Mouse (Mus musculus) MEL (cell line): ENCODE measurements around the gene Nip7. TPM values are rescaled to one million over a fixed set of nuclear protein-coding genes. Genes with fewer than 3 reads are reported as not detected.

Experiments
- DNase-seq: peaks from one replicate; pipeline ENCODE4 v3.0.0; 2011; ENCODE audit warnings: low read depth, low spot score
- H3K27ac ChIP-seq: 2 replicates; pipeline ENCODE4 v1.5.1; 2012; ENCODE audit warnings: low read depth, mild to moderate bottlenecking, control low read depth, low read length, moderate library complexity; ENCODE audit not compliant: control insufficient read depth
- H3K27me3 ChIP-seq, 2 experiments: fragments of 150-350 bp in 1 of 2; sonication (generic) in 1 of 2; 2 replicates each; pipeline ENCODE4 v1.6.1; 2012; ENCODE audit warnings: low read length in 2 of 2, mild to moderate bottlenecking in 2 of 2, improper control_type of control experiment in 1 of 2, moderate library complexity in 1 of 2; ENCODE audit not compliant: insufficient read depth in 2 of 2, control insufficient read depth in 1 of 2
- H3K36me3 ChIP-seq, 2 experiments: 2 replicates each; pipeline ENCODE4 v1.6.1; 2012 to 2014; ENCODE audit warnings: low read length in 2 of 2, improper control_type of control experiment in 1 of 2, inconsistent platforms in 1 of 2, mild to moderate bottlenecking in 1 of 2; ENCODE audit not compliant: insufficient read depth in 2 of 2, control insufficient read depth in 1 of 2
- H3K4me1 ChIP-seq, 2 experiments: fragments of 150-350 bp in 1 of 2; sonication (generic) in 1 of 2; 2 replicates each; pipeline ENCODE4 v1.6.1; 2012; ENCODE audit warnings: low read length in 2 of 2, improper control_type of control experiment in 1 of 2, mild to moderate bottlenecking in 1 of 2; ENCODE audit not compliant: insufficient read depth in 2 of 2, control insufficient read depth in 1 of 2
- H3K4me3 ChIP-seq, 2 experiments: fragments of 150-350 bp in 1 of 2; sonication (generic) in 1 of 2; 2 replicates each; pipeline ENCODE4 v1.5.1; 2012; ENCODE audit warnings: low read depth in 2 of 2, low read length in 2 of 2, mild to moderate bottlenecking in 2 of 2, moderate library complexity in 2 of 2, control low read depth in 1 of 2, improper control_type of control experiment in 1 of 2; ENCODE audit not compliant: control insufficient read depth in 1 of 2, insufficient read depth in 1 of 2
- H3K79me2 ChIP-seq: 2 replicates; pipeline ENCODE4 v1.6.1; 2012; ENCODE audit warnings: mild to moderate bottlenecking, low read length, moderate library complexity; ENCODE audit not compliant: control insufficient read depth, poor library complexity, insufficient read depth
- H3K9ac ChIP-seq: 2 replicates; pipeline ENCODE4 v1.6.1; 2012; ENCODE audit warnings: low read depth, mild to moderate bottlenecking, control low read depth, low read length, moderate library complexity; ENCODE audit not compliant: control insufficient read depth, poor library complexity, severe bottlenecking
- H3K9me3 ChIP-seq: fragments of 150-350 bp; sonication (generic); replicated peaks from 2 replicates; pipeline ENCODE4 v1.6.1; 2012; ENCODE audit warnings: mild to moderate bottlenecking, low read length, improper control_type of control experiment, moderate library complexity; ENCODE audit not compliant: insufficient read depth
- BHLHE40 ChIP-seq: IDR thresholded peaks from 2 replicates; pipeline ENCODE4 v1.6.1; 2012; ENCODE audit warnings: low read depth, mild to moderate bottlenecking, inconsistent platforms, low read length, improper control_type of control experiment, borderline replicate concordance
- CHD1 ChIP-seq: IDR thresholded peaks from 2 replicates; pipeline ENCODE4 v1.6.1; 2012; ENCODE audit warnings: low read depth, mild to moderate bottlenecking, inconsistent platforms, low read length, improper control_type of control experiment
- E2F4 ChIP-seq: IDR thresholded peaks from 2 replicates; pipeline ENCODE4 v1.6.1; 2011; ENCODE audit warnings: low read depth, low read length, improper control_type of control experiment, borderline replicate concordance
- EP300 ChIP-seq, 2 experiments: IDR thresholded peaks; 2 replicates each; pipeline ENCODE4 v1.6.1; 2011; ENCODE audit warnings: improper control_type of control experiment in 2 of 2, low read length in 2 of 2, low read depth in 1 of 2, mild to moderate bottlenecking in 1 of 2
- GABPA ChIP-seq: IDR thresholded peaks from 2 replicates; pipeline ENCODE4 v1.6.1; 2012; ENCODE audit warnings: low read depth, mild to moderate bottlenecking, inconsistent platforms, low read length, improper control_type of control experiment, moderate library complexity
- HCFC1 ChIP-seq: IDR thresholded peaks from 2 replicates; pipeline ENCODE4 v1.6.1; 2012; ENCODE audit warnings: low read depth, mild to moderate bottlenecking, inconsistent platforms, low read length, improper control_type of control experiment, moderate library complexity
- KAT2A ChIP-seq: conservative IDR thresholded peaks from 2 replicates; pipeline ENCODE4 v1.6.1; 2012; ENCODE audit warnings: low read depth, low read length, improper control_type of control experiment, inconsistent platforms
- MAZ ChIP-seq: IDR thresholded peaks from 2 replicates; pipeline ENCODE4 v1.6.1; 2012; ENCODE audit warnings: low read depth, mild to moderate bottlenecking, inconsistent platforms, low read length, improper control_type of control experiment
- MYB ChIP-seq: IDR thresholded peaks from 2 replicates; pipeline ENCODE4 v1.6.1; 2011; ENCODE audit warnings: mild to moderate bottlenecking, low read depth, low read length, improper control_type of control experiment
- MYC ChIP-seq: IDR thresholded peaks from 2 replicates; pipeline ENCODE4 v1.6.1; 2011; ENCODE audit warnings: low read depth, mild to moderate bottlenecking, low read length, improper control_type of control experiment, moderate library complexity
- NELFE ChIP-seq: IDR thresholded peaks from 2 replicates; pipeline ENCODE4 v1.6.1; 2011; ENCODE audit warnings: low read depth, low read length, improper control_type of control experiment
- POLR2A ChIP-seq, 2 experiments: IDR thresholded peaks; 2 replicates each; pipeline ENCODE4 v1.6.1; 2011 to 2012; ENCODE audit warnings: low read length in 2 of 2, mild to moderate bottlenecking in 2 of 2, control low read depth in 1 of 2, improper control_type of control experiment in 1 of 2, low read depth in 1 of 2, moderate library complexity in 1 of 2; ENCODE audit not compliant: control insufficient read depth in 1 of 2, insufficient read depth in 1 of 2, poor library complexity in 1 of 2
- POLR2AphosphoS2 ChIP-seq: IDR thresholded peaks from 2 replicates; pipeline ENCODE4 v1.6.1; 2011; ENCODE audit warnings: low read length, improper control_type of control experiment
- RAD21 ChIP-seq: IDR thresholded peaks from 2 replicates; pipeline ENCODE4 v1.6.1; 2011; ENCODE audit warnings: mild to moderate bottlenecking, low read depth, low read length, improper control_type of control experiment
- SIN3A ChIP-seq: IDR thresholded peaks from 2 replicates; pipeline ENCODE4 v1.6.1; 2012; ENCODE audit warnings: low read length, improper control_type of control experiment, inconsistent platforms
- SMC3 ChIP-seq: IDR thresholded peaks from 2 replicates; pipeline ENCODE4 v1.6.1; 2011; ENCODE audit warnings: low read depth, low read length, improper control_type of control experiment
- USF2 ChIP-seq, 2 experiments: IDR thresholded peaks; 2 replicates each; pipeline ENCODE4 v1.6.1; 2011 to 2012; ENCODE audit warnings: improper control_type of control experiment in 2 of 2, low read length in 2 of 2, borderline replicate concordance in 1 of 2, inconsistent platforms in 1 of 2, low read depth in 1 of 2, mild to moderate bottlenecking in 1 of 2; ENCODE audit not compliant: insufficient read depth in 1 of 2
- ZKSCAN1 ChIP-seq: IDR thresholded peaks from 2 replicates; pipeline ENCODE4 v1.6.1; 2012; ENCODE audit warnings: low read depth, mild to moderate bottlenecking, inconsistent platforms, low read length, improper control_type of control experiment, moderate library complexity
- ZNF384 ChIP-seq: IDR thresholded peaks from 2 replicates; pipeline ENCODE4 v1.6.1; 2012; ENCODE audit warnings: low read depth, mild to moderate bottlenecking, inconsistent platforms, low read length, improper control_type of control experiment
- polyA plus RNA-seq, 2 experiments: library from polyadenylated mRNA; stranded (reverse) in 1 of 2; unstranded in 1 of 2; fragments of >175 nt in 1 of 2; fragments of >200 nt in 1 of 2; gene quantifications; 2 replicates each; pipeline versions ENCODE4 v1.2.1 to v1.2.4; 2012; ENCODE audit warnings: low replicate concordance in 2 of 2, low read depth in 1 of 2; ENCODE audit not compliant: insufficient read length in 2 of 2, insufficient read depth in 1 of 2, missing spikeins in 1 of 2
- total RNA-seq: library from RNA; depleted of rRNA; stranded (reverse); fragments of 300-350 nt; gene quantifications from 2 replicates; pipeline ENCODE4 v1.2.3, GENCODE M21; 2012

Gene Nip7
- total and polyA plus RNA-seq, 3 experiments = 189 to 336 (median 278) TPM

- Histone ChIP-seq H3K27me3 (no peaks in the 10 kb centered on the region), H3K4me1 (peaks cover 0 to 6% of the 10 kb centered on the region in 2 experiments; a peak in 3 of 4 replicates), H3K9me3 (no peaks in the 10 kb centered on the region), H3K27ac (no peak overlapping the region), H3K4me3 (peak overlapping the region in 1 of 2 experiments; percentile 89; a peak in 2 of 4 replicates), H3K79me2 (peaks cover 32% of the 10 kb centered on the region), H3K36me3 (peaks cover 10 to 14% of the 10 kb centered on the region in 2 experiments), H3K9ac (no peak overlapping the region)
- no peak for DNase-seq
- no peak for TF ChIP-seq SIN3A
- no peak for TF ChIP-seq ZKSCAN1
- TF ChIP-seq RAD21 = no peak
- TF ChIP-seq SMC3 = no peak
- TF ChIP-seq POLR2A (IDR thresholded peaks at IDR 0.05; ENCODE audit: control insufficient read depth in 1 of 2, insufficient read depth in 1 of 2, low read depth in 1 of 2, low read length in 2 of 2, poor library complexity in 1 of 2) = no peak
- TF ChIP-seq ZNF384 = no peak
- TF ChIP-seq MYC = no peak
- TF ChIP-seq BHLHE40 = no peak
- TF ChIP-seq POLR2AphosphoS2 = no peak
- no peak for TF ChIP-seq E2F4
- TF ChIP-seq KAT2A = no peak
- no peak for TF ChIP-seq CHD1
- no peak for TF ChIP-seq MYB
- no peak for TF ChIP-seq EP300 (IDR thresholded peaks at IDR 0.05; ENCODE audit: low read depth in 1 of 2, low read length in 2 of 2)
- no peak for TF ChIP-seq MAZ
- TF ChIP-seq NELFE = no peak
Measured at GRCm38 (mm10) chr8:107049480-107049879, 7.2 kb upstream of the Nip7 start.

- H3K9ac ChIP-seq = no peak overlapping the region
- peaks cover 0 to 8% of the 10 kb centered on the region in 2 experiments; a peak in 3 of 4 replicates for H3K4me1 ChIP-seq
- DNase-seq = no peak
- H3K36me3 ChIP-seq = peaks cover 0 to 14% of the 10 kb centered on the region in 2 experiments; a peak in 3 of 4 replicates
- H3K27ac ChIP-seq = no peak overlapping the region
- H3K27me3 ChIP-seq = no peaks in the 10 kb centered on the region
- H3K4me3 ChIP-seq = no peak overlapping the region
- no peaks in the 10 kb centered on the region for H3K9me3 ChIP-seq
- peaks cover 48% of the 10 kb centered on the region for H3K79me2 ChIP-seq
- TF ChIP-seq USF2 (IDR thresholded peaks at IDR 0.05; ENCODE audit: borderline replicate concordance in 1 of 2, insufficient read depth in 1 of 2, low read depth in 1 of 2, low read length in 2 of 2) (no peak), GABPA (no peak), HCFC1 (no peak), ZKSCAN1 (no peak), RAD21 (no peak)
Measured at GRCm38 (mm10) chr8:107052046-107052445, 4.6 kb upstream of the Nip7 start.
